Comparison of ENCODE assay signal across 7 mouse cellular contexts in the genomic region with DNA sequence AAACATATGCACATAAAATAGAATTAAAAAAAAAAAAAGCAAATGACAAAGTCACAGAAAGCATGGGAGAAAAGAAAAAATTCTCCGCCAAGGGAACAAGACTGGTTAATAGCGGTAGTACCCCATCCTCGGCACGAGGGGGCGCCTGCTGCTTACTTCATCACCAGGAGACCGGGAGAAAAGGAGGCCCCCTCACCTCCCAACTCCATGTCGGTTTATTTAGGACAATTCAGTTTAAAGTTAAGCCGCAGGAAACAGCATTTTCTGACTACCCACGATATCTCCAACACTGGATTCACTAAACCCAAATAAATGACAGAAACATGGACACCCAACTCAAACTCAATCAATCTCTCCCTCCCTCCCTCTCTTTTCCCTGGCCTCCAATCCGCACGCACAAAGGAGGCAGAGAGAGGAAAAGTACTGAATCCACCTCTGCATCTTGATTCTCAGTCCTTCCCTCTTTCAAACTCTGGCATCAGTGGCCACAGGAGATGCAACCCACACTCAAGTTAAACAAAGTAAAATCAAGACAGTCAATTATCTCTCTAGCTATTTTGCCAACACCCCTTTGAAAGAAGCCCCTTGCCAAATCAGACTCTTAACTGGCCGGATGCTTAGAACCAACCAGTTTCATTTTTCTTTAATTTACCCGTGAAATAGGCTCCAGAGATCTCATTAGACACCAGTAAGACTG. TPM values are rescaled to one million over a fixed set of nuclear protein-coding genes. Genes with fewer than 3 reads are reported as not detected.
DNase-seq lines count a peak whose midpoint lies in the region; ATAC-seq and TF ChIP-seq lines count a peak whose summit lies in the region.

No protein-coding gene starts in this region.

- WGBS in embryonic facial prominence, embryonic 13.5 days = 3% methylated on average over 13 of the region's 13 CpGs
- WGBS in kidney, embryonic 14.5 days = 5% methylated on average over 13 of the region's 13 CpGs
- 3% methylated on average over 13 of the region's 13 CpGs for WGBS in limb, embryonic 15.5 days
- 3% methylated on average over 12 of the region's 13 CpGs for WGBS in midbrain, postnatal 0 days

- peak overlapping the region; percentile 76 for H3K4me3 ChIP-seq in embryonic facial prominence, embryonic 13.5 days
- H3K4me3 ChIP-seq in kidney, embryonic 14.5 days (ENCODE audit: low read length) = peak overlapping the region; percentile 79
- peak overlapping the region; percentile 58 for H3K4me3 ChIP-seq in limb, embryonic 15.5 days
- H3K4me3 ChIP-seq in midbrain, postnatal 0 days (ENCODE audit: low read depth, low read length) = peak overlapping the region; percentile 53

- peak; percentile 83 for DNase-seq in adrenal gland, postnatal 25 days
- peak; percentile 91 for DNase-seq in heart, adult 8-10 months (ENCODE audit: low spot score)
- DNase-seq in midbrain, postnatal 0 days (ENCODE audit: low spot score) = peak; percentile 87
- DNase-seq in spleen, postnatal 36 days (ENCODE audit: low spot score in 2 of 2) = peak; percentile 76 to 86

- no peaks in the 10 kb centered on the region for H3K9me3 ChIP-seq in embryonic facial prominence, embryonic 13.5 days
- H3K9me3 ChIP-seq in kidney, embryonic 14.5 days (ENCODE audit: control insufficient read depth, low read length) = no peaks in the 10 kb centered on the region
- H3K9me3 ChIP-seq in limb, embryonic 15.5 days = no peaks in the 10 kb centered on the region
- no peaks in the 10 kb centered on the region for H3K9me3 ChIP-seq in midbrain, postnatal 0 days (ENCODE audit: low read length)

- H3K4me1 ChIP-seq in embryonic facial prominence, embryonic 13.5 days = peaks cover 43% of the 10 kb centered on the region
- peaks cover 41% of the 10 kb centered on the region for H3K4me1 ChIP-seq in kidney, embryonic 14.5 days (ENCODE audit: control insufficient read depth, insufficient read depth, low read length)
- peaks cover 45% of the 10 kb centered on the region for H3K4me1 ChIP-seq in limb, embryonic 15.5 days
- no peaks in the 10 kb centered on the region; the same call in 1 of the 2 replicates for H3K4me1 ChIP-seq in midbrain, postnatal 0 days (ENCODE audit: insufficient read depth, low read length)

- H3K4me2 ChIP-seq in embryonic facial prominence, embryonic 13.5 days = peak overlapping the region; percentile 76
- H3K4me2 ChIP-seq in kidney, embryonic 14.5 days (replicated peaks; ENCODE audit: low read depth, low read length) = peak overlapping the region; percentile 80
- peak overlapping the region; percentile 75 for H3K4me2 ChIP-seq in limb, embryonic 15.5 days
- peak overlapping the region; percentile 85 for H3K4me2 ChIP-seq in midbrain, postnatal 0 days (ENCODE audit: low read depth, low read length, poor library complexity, severe bottlenecking)

- H3K36me3 ChIP-seq in embryonic facial prominence, embryonic 13.5 days = peaks cover 19% of the 10 kb centered on the region
- peaks cover 5% of the 10 kb centered on the region; the same call in 1 of the 2 replicates for H3K36me3 ChIP-seq in kidney, embryonic 14.5 days (ENCODE audit: control insufficient read depth, insufficient read depth, low read length)
- H3K36me3 ChIP-seq in limb, embryonic 15.5 days = peaks cover 28% of the 10 kb centered on the region
- no peaks in the 10 kb centered on the region for H3K36me3 ChIP-seq in midbrain, postnatal 0 days (ENCODE audit: insufficient read depth, low read length)

- H3K9ac ChIP-seq in embryonic facial prominence, embryonic 13.5 days = peak overlapping the region; percentile 93
- H3K9ac ChIP-seq in kidney, embryonic 14.5 days (ENCODE audit: low read depth, low read length) = peak overlapping the region; percentile 89
- peak overlapping the region; percentile 68; the same call in 1 of the 2 replicates for H3K9ac ChIP-seq in limb, embryonic 15.5 days
- no peak overlapping the region; the same call in 1 of the 2 replicates for H3K9ac ChIP-seq in midbrain, postnatal 0 days (replicated peaks; ENCODE audit: low read length, poor library complexity, severe bottlenecking)

- no peak for ATAC-seq in embryonic facial prominence, embryonic 13.5 days (ENCODE audit: insufficient number of reproducible peaks, insufficient read depth, low FRiP score, low TSS enrichment, low read depth)
- ATAC-seq in kidney, embryonic 14.5 days (ENCODE audit: low FRiP score, low TSS enrichment) = no peak
- ATAC-seq in limb, embryonic 15.5 days (ENCODE audit: insufficient number of reproducible peaks, low FRiP score, low TSS enrichment, low read depth) = no peak
- ATAC-seq in midbrain, postnatal 0 days (ENCODE audit: low FRiP score) = no peak

- H3K27ac ChIP-seq in embryonic facial prominence, embryonic 13.5 days = peak overlapping the region; percentile 99
- peak overlapping the region; percentile 100 for H3K27ac ChIP-seq in kidney, embryonic 14.5 days (ENCODE audit: low read depth, low read length)
- H3K27ac ChIP-seq in limb, embryonic 15.5 days = peak overlapping the region; percentile 100
- H3K27ac ChIP-seq in midbrain, postnatal 0 days (ENCODE audit: low read depth, low read length) = peak overlapping the region; percentile 83

- TF ChIP-seq CTCF in midbrain, postnatal 0 days (IDR thresholded peaks at IDR 0.05) = peak; percentile 91

- H3K27me3 ChIP-seq in embryonic facial prominence, embryonic 13.5 days = no peaks in the 10 kb centered on the region
- H3K27me3 ChIP-seq in kidney, embryonic 14.5 days (ENCODE audit: control insufficient read depth, insufficient read depth, low read length) = no peaks in the 10 kb centered on the region
- H3K27me3 ChIP-seq in limb, embryonic 15.5 days = no peaks in the 10 kb centered on the region
- no peaks in the 10 kb centered on the region for H3K27me3 ChIP-seq in midbrain, postnatal 0 days (ENCODE audit: insufficient read depth, low read length)

RNA-seq across cellular contexts. Expression of a gene that starts 1.1 kb away (rescaled TPM):
- total RNA-seq in adrenal gland, postnatal 25 days (2021) = 17.1 and 24.6 TPM in 2 replicates
- polyA plus RNA-seq in embryonic facial prominence, embryonic 13.5 days (2015; fragmentation: Nextera tagmentation; extraction: Ambion mirVana) = 17.1 and 17.4 TPM in 2 replicates
- 10 to 100 TPM in 3 of 4 experiments, 1 to 10 TPM in 1; 9.2 to 13.8 (median 13.2) TPM for total RNA-seq in heart, adult 8-10 months (2022)
- polyA plus RNA-seq in kidney, embryonic 14.5 days (2014; fragmentation: Nextera tagmentation; extraction: Ambion mirVana) = 12.6 and 16.9 TPM in 2 replicates
- 14.6 and 15.3 TPM in 2 replicates for polyA plus RNA-seq in limb, embryonic 15.5 days (2015; fragmentation: Nextera tagmentation; extraction: Ambion mirVana)
- total RNA-seq in midbrain, postnatal 0 days (2014; rRNA removed) = 8.9 and 15.9 TPM in 2 replicates
- 13.5 and 14.8 TPM in 2 replicates for polyA plus RNA-seq in midbrain, postnatal 0 days (2015; fragmentation: Nextera tagmentation; extraction: Ambion mirVana)

RNA-seq across cellular contexts. Expression of a gene that starts 21.4 kb away (rescaled TPM):
- 20.9 and 23.0 TPM in 2 replicates for total RNA-seq in adrenal gland, postnatal 25 days (2021)
- polyA plus RNA-seq in embryonic facial prominence, embryonic 13.5 days (2015; fragmentation: Nextera tagmentation; extraction: Ambion mirVana) = 3.9 and 4.2 TPM in 2 replicates
- 10 to 100 TPM; 16.1 to 24.3 (median 22.1) TPM for total RNA-seq in heart, adult 8-10 months (2022)
- polyA plus RNA-seq in kidney, embryonic 14.5 days (2014; fragmentation: Nextera tagmentation; extraction: Ambion mirVana) = 3.0 and 4.2 TPM in 2 replicates
- polyA plus RNA-seq in limb, embryonic 15.5 days (2015; fragmentation: Nextera tagmentation; extraction: Ambion mirVana) = 2.9 and 3.6 TPM in 2 replicates
- 19.2 and 26.7 TPM in 2 replicates for total RNA-seq in midbrain, postnatal 0 days (2014; rRNA removed)
- polyA plus RNA-seq in midbrain, postnatal 0 days (2015; fragmentation: Nextera tagmentation; extraction: Ambion mirVana) = 5.9 and 7.3 TPM in 2 replicates
